Mouse (Mus musculus) liver, adult (tissue): ENCODE measurements around the gene Cstf2.

Experiments used
- GATA4 ChIP-seq: IDR thresholded peaks from 2 replicates; pipeline ENCODE4 v1.6.1; 2014; ENCODE audit warnings: mild to moderate bottlenecking, low read length; ENCODE audit not compliant: insufficient replicate concordance

Gene Cstf2

DNA sequence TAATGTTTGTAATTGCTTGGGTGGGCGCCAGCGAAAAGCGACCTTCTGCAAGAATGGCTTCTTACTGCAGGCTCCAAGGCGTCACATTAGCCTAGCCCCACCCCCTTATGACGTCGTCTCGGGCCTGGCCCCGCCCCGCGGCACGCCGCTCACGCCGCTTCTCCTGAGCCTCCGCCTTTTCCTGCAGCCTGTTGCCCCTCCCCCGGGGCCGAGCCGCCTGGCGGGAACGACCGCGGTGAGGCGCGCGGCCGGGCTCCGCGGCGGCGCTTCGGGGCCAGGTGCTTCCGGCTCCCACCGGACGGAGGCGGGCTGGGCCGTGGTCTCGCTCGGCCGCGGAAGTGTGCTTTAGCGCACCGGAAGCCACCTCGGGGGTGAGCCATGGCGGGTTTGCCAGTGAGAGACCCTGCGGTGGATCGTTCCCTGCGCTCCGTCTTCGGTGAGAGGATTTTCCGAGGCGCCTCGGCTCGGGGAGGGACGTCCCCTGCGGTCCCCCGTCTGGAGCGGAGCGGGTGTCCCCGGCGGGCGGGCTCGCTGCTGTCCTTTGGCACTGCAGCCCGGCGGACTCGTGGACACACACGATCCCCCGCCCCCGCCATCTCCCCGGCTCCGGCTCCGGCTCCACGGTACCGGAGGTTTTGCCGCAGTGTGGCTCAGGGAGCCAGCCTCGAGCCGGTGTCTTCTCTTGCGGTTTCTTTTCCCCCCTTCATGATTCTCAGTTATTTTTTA lies at the start of gene Cstf2:
Gene Cstf2, plus strand, starts transcription at position 201 of the 726 bp plus-strand sequence.
- TF ChIP-seq GATA4 = no peak

DNA sequence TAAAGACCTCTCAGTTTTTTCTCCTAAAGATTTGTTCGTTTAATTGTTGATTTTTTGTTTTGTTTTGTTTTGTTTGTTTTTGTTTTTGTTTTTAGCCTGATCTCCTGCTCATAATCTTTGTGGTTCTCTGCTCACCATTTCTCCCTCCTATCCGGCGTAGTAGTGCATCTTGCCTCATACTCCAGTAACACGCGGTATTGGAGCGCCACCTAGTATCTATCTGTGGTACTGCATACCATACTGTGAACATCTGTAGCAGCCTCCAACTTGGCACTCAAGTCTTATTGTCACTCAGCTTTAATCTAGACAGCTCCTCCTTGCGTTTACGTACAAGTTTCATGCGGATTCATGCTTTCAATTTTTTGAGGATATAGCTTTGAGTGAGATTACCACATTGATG lies 40.0 kb upstream of the Cstf2 start:
- TF ChIP-seq GATA4 = no peak

DNA sequence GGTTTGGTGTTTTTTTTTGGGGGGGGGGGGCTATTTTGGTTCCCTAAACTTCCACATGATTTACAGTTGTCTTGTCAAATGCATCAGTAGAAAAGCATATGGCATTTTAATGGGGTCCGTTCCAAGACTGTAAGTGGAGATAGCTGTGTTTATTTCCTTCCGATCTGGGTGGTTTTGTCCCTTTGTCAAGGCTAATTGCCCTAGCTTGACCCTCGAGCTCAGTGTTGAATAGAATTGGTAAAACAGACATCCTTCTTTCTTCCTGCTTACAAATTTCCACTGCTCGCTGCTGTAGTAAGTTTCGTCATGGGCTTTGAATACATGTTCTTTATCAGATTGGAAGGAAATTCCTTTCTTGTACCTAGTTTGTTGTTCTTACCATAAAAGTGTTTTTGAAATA lies 38.3 kb upstream of the Cstf2 start:
- TF ChIP-seq GATA4 = no peak

DNA sequence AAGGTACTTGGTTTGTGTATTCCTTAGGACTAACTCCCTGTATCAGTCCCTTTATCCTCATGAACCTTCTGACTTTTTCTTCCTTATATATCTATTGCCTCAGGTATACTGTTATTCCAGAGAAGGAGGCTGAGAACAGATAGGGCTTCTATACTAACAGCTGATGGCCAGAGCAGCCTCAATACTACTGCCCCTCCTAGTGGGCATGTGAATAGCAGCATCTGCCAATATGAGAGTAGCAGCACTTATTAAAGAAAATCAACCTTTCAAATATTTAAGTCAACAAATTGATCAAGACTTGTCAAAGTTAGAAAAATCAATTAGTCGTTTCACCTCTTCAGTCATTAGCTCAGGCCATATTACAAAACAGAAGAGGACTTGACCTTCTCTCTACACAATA lies 10.0 kb upstream of the Cstf2 start:
- no peak for TF ChIP-seq GATA4

DNA sequence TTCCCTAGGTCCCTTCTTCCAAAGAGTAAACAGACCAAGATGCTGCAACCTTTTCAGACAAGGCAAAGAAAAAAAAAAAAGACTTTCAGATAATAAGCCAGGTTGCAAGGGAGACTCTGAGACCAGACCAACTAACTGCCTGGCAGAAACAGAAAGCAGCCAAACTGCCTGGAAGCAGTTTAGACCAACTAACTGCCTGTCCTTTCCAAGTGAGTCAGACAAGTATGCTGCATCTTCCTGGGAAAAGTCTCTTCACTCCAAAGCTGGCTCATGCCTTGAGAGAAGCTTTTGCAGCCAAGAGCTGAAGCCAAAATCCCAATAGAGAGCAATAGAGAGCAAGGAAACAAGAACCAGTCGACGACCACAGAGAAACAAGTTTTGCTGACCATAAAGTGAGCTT lies 2.1 kb upstream of the Cstf2 start:
- no peak for TF ChIP-seq GATA4

DNA sequence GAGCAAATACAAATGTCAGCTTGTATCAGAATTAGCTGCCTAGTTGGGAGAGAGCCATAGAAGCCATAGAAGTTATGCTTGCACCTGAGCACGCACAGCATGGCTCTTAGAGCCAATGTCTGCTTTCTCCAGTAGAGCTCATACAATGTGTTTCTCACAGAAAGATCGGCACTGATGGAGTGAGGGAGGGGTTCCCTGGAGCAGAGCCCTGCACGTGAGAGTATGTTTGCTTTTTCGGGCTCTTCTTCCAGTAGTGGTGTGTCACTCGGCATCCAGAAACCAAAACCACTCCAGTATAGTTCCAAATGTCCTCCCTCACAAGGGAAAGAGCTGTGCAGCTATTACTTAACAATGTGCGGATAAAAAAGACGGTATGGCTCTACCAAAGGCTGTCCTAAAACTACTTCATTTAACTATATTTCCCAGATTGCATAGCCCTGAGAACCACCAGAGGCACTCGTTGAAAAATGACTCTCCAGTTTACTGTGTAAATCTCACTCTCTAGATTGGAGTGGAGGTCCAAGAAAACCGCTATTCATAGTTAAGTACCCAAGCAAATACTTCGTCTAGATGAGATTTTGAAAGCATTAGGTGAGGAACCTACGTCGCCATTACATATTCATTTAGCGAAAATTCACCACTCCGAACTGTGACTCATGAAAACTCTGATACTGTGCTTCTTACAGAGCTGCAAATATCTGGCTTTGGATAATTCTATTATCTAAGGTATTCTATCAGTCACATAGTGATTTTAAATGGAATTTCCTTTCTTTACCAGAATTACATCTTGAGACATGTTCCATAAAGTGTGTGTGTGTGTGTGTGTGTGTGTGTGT lies 729 bp upstream of the Cstf2 start:
- TF ChIP-seq GATA4 = no peak

DNA sequence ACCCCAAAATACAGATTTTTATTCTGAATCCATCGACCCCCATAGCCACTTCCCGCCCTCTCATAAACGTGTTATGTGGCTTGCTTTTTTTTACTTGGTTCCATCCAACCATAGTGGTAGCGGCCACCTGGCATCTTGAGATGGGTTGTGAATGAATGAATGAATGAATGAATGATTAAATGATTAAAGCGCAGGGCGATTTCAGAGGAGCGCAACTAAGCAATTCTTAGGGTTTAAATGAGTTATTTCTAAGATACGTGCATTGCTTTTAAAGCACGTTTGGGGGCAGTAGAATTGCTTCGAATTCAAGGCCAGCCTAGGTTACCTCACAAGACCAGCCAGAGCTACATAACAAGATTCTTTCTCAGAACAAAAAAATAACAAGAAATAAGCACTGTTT lies 777 bp downstream of the Cstf2 start:
- TF ChIP-seq GATA4 = no peak

DNA sequence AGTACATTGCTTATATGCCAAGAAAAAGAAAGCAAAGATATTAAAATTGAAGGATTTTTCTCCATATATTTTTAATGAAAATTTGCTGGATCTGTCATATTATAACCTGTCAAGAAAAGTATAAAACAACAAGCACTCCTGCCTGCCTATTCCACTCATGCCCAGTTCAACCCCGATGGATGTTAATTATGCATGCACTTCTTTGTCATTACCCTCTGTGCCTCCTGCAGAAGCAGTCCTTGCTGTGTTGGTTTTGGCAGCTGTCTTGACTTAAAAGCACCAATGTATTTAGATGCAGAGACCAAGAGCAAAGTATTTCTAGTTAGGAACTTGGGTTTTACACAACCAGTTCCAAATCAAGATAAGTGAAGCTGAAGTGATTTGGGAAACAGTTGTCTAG lies 26.5 kb downstream of the Cstf2 start:
- no peak for TF ChIP-seq GATA4

DNA sequence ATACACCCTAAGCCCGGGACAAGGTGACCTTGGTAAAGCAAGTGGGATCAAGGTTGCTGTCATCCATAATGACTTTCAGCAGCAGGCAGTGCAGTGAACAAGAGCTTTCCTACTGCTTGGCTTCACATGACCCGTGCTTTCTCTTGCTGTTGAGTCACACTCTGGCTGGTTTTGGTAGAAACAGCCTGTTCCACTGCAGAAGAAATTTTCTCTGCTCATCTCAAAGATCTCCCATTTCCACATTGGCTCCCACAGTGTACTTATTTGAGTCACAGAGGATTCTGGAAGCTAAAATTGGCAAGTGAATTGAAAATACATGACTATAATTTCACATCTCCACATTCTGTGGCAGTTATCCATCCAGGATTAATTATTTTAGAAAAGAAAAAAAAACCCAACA lies 43.7 kb downstream of the Cstf2 start:
- no peak for TF ChIP-seq GATA4

DNA sequence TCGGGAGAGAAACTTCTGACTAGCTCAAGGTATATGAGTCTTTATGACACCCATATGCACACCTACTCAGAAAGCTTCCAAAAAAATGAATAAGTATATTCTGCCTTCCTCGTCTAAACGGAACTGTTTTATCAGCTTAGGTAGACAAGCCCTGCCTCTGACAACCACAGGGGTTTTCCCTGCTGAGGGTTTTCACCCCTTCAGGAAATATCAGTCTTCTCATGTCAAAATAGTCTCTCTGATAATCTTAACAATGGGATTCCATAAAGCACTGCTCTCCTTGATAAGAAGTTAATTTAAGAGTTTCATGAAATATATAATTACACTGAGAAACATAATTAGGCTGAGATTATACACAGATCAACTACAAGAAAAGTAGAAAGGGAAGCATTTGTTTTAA lies 52.8 kb downstream of the Cstf2 start:
- TF ChIP-seq GATA4 = no peak

DNA sequence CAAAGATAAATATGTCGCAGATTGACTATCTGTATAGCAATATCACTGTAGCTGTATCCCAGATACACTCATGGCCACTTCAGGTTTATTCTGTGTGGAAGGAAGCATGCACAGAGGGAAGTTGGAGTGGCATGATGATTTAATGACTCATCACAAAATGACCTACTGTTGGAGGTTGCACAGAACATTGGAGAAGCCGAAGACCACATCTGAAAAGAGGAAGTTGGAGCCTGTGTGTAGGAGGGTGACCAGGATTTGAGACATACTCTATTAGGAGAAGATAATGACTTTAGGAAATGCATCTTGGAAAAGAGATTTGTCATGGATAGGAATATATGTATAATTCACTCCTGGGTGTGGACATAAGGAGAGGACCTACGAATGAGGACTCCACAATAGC lies 57.4 kb downstream of the Cstf2 start:
- no peak for TF ChIP-seq GATA4

DNA sequence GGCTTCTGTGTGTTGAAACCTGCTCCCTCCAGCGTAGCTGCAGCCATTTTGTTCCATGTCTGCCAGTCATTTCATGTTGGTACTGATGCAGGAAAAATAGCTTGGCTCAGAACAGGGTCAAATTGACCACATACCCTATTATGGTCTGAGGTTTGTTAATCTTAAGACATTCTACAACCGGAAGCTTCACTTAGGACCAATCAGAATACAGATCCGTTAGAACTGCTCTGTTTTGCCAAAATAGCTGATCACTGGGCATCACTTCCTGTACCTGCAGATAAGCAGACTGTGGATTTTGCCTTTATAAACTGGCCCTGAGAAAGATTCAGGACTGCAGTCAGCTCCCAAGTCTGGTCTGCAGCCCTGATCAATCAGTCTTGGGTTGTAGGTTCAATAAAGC lies 69.6 kb downstream of the Cstf2 start:
- TF ChIP-seq GATA4 = no peak

DNA sequence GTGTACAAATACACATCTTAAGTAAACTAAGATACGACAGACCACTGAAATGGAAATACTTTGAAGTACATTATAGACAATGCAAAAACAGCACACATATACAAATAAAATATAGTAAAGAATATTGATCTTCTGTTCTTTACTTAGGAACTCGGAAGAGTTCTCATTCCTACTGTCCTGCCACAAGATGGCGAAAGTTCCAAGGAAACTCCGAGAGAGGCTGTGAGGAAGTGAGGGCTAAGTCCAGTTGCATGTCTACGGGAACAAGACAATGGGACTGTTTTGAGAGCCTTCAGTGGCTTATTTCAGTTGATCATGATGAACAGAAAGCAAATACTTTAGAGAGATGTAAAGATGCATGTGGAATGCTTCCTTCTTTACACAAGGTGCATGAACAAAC lies 73.3 kb downstream of the Cstf2 start:
- no peak for TF ChIP-seq GATA4

DNA sequence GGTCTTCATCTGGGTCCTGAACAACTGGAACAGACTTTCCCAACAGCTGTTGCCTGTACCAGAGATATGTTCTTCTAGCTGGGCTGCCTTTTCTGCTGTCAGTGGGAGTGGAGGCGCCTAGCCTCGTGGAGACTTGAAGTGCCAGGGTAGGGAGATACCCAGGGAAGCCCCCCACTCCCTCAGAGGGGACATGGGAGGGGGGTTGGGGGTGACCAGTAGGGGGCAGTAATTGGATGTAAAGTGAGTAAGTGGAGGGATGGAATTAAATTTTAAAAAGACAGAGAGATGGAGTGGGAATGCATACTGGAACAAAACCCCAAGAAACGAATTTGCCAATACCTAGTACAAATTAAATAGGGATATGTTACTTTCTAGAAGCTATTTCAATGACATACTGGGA lies 74.8 kb downstream of the Cstf2 start:
- TF ChIP-seq GATA4 = no peak
